Mouse (Mus musculus): ENCODE measurements around the gene Cxcr2.

- TF ChIP-seq CTCF (IDR thresholded peaks at IDR 0.05; ENCODE audit: low read depth), result no peak
- TF ChIP-seq EP300 (IDR thresholded peaks at IDR 0.05; ENCODE audit: low read depth), result no peak
These were observed 45.7 kb upstream of the Cxcr2 start for GRCm38 (mm10) chr1:74107931-74108618.
